Mouse (Mus musculus): ENCODE measurements at regions not wholly inside any gene's neighbourhood (a gene's known extent, or its start where the extent isn't known, plus 50 kb on each side); places are given as distances from the start of the nearest gene placed in this dataset.

DNA sequence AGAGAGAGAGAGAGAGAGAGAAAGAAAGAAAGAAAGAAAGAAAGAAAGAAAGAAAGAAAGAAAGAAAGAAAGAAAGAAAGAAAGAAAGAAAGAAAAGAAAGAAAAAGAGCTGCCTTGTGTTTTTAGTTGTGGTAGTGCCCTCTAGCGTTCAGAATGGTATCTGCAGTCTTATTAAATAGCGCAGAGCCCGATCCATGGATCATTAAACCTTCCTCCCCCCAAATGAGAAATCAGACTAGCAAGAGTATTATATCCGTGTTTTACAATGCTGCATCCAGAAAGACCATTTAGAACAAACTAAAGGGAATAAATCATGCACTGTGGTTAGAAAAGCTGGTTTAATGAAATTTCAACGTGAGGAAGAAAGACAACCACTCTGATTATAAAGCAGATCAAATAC, 51.1 kb upstream of the Atic start:
- Histone ChIP-seq H3K9ac (ENCODE audit: insufficient read depth, low read depth) (no peak overlapping the region), H3K27ac (ENCODE audit: insufficient read depth, low read depth) (no peak overlapping the region), H3K27me3 (replicated peaks) (no peaks in the 10 kb centered on the region), H3K79me2 (replicated peaks; ENCODE audit: control insufficient read depth, extremely low read depth, insufficient read depth, poor library complexity, severe bottlenecking) (no peaks in the 10 kb centered on the region), H3K4me1 (ENCODE audit: control insufficient read depth in 1 of 2, insufficient read depth in 2 of 2) (peaks cover 0 to 6% of the 10 kb centered on the region in 2 experiments; a peak in 2 of 4 replicates), H3K4me2 (ENCODE audit: insufficient read depth, low read depth, poor library complexity, severe bottlenecking) (peak overlapping the region; percentile 95), H3K9me3 (replicated peaks; ENCODE audit: low read length) (no peaks in the 10 kb centered on the region), H3K4me3 (replicated peaks in 1 of 3; ENCODE audit: low read depth in 2 of 3, low read length in 2 of 3, poor library complexity in 1 of 3) (peak overlapping the region in 1 of 3 experiments; percentile 31), H3K36me3 (replicated peaks in 1 of 2; ENCODE audit: control insufficient read depth in 1 of 2, insufficient read depth in 1 of 2, low read length in 1 of 2) (no peaks in the 10 kb centered on the region)
- in situ Hi-C loops (cut with MboI; ENCODE audit: low pct_ligation_motif_present, low pct_unique_long_range_greater_than_20kb, low sequenced_read_pairs), result loop anchor here (25.0 kb wide), 1 partner anchor 219 kb away; no protein-coding TSS in a partner anchor
- peak; percentile 52 for DNase-seq (ENCODE audit: extremely low read depth)
- peak; percentile 48 for TF ChIP-seq RAD21 (IDR thresholded peaks at IDR 0.05; ENCODE audit: low read depth, low read length)
- peak; percentile 49 to 65 for TF ChIP-seq CTCF (conservative IDR thresholded peaks at IDR 0.05 in 1 of 2, IDR thresholded peaks at IDR 0.05 in 1 of 2; ENCODE audit: low read depth in 2 of 2, low read length in 2 of 2)
- no peak for TF ChIP-seq ETS1 (conservative IDR thresholded peaks at IDR 0.05; ENCODE audit: low read depth, low read length)
- peak; percentile 38 for TF ChIP-seq SMC3 (IDR thresholded peaks at IDR 0.05; ENCODE audit: low read depth, low read length)
- dilution Hi-C loops (cut with MboI; ENCODE audit: extremely low pct_ligation_motif_present, extremely low pct_unique_long_range_greater_than_20kb, low sequenced_read_pairs), result no loop called here

DNA sequence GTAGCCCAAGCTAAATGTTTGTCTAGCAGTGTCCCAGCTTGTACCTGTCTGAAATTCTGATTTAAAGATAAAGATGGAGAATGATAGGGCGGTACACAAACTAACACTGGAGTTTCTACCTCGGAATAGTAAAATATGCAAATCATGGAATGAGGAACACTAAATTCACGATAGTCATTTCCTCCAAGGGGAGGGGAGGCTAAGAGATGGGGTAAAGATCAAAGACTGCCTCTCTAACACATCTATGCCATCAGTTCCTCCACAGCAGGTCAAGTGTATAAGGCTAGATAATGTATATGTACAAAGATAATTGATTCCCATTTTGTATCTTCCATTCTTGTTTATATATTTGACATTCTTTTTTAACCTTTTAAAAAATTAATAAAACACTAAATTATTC, 50.4 kb upstream of the Atic start:
- Histone ChIP-seq H3K4me3 (replicated peaks in 1 of 3; ENCODE audit: low read depth in 2 of 3, low read length in 2 of 3, poor library complexity in 1 of 3) (peak overlapping the region in 1 of 3 experiments; percentile 31), H3K79me2 (replicated peaks; ENCODE audit: control insufficient read depth, extremely low read depth, insufficient read depth, poor library complexity, severe bottlenecking) (no peaks in the 10 kb centered on the region), H3K4me1 (ENCODE audit: control insufficient read depth in 1 of 2, insufficient read depth in 2 of 2) (peaks cover 0 to 6% of the 10 kb centered on the region in 2 experiments; a peak in 2 of 4 replicates), H3K9ac (ENCODE audit: insufficient read depth, low read depth) (0 out of 2 replicates have a peak overlapping the region, but pooled peaks have one; percentile 19), H3K27me3 (replicated peaks) (no peaks in the 10 kb centered on the region), H3K36me3 (replicated peaks in 1 of 2; ENCODE audit: control insufficient read depth in 1 of 2, insufficient read depth in 1 of 2, low read length in 1 of 2) (no peaks in the 10 kb centered on the region), H3K27ac (ENCODE audit: insufficient read depth, low read depth) (no peak overlapping the region), H3K4me2 (ENCODE audit: insufficient read depth, low read depth, poor library complexity, severe bottlenecking) (peak overlapping the region; percentile 95), H3K9me3 (replicated peaks; ENCODE audit: low read length) (no peaks in the 10 kb centered on the region)
- TF ChIP-seq ZMIZ1 (IDR thresholded peaks at IDR 0.05; ENCODE audit: low read depth, low read length) (no peak), POLR2A (IDR thresholded peaks at IDR 0.05; ENCODE audit: low read depth, low read length) (no peak), MAFK (IDR thresholded peaks at IDR 0.05; ENCODE audit: insufficient replicate concordance, low read length) (no peak), BHLHE40 (IDR thresholded peaks at IDR 0.05; ENCODE audit: low read depth, low read length) (no peak), USF1 (IDR thresholded peaks at IDR 0.05; ENCODE audit: low read depth, low read length) (no peak), E2F4 (IDR thresholded peaks at IDR 0.05; ENCODE audit: insufficient replicate concordance, low read depth, low read length) (no peak), CTCF (conservative IDR thresholded peaks at IDR 0.05 in 1 of 2, IDR thresholded peaks at IDR 0.05 in 1 of 2; ENCODE audit: low read depth in 2 of 2, low read length in 2 of 2) (no peak), TBP (conservative IDR thresholded peaks at IDR 0.05; ENCODE audit: low read depth, low read length) (no peak), JUN (IDR thresholded peaks at IDR 0.05; ENCODE audit: insufficient read depth, low read depth, low read length) (no peak), RCOR1 (conservative IDR thresholded peaks at IDR 0.05; ENCODE audit: low read depth, low read length) (no peak), PAX5 (IDR thresholded peaks at IDR 0.05; ENCODE audit: low read length) (no peak), KAT2A (IDR thresholded peaks at IDR 0.05; ENCODE audit: insufficient replicate concordance, low read length) (no peak), IRF4 (IDR thresholded peaks at IDR 0.05; ENCODE audit: low read depth, low read length) (no peak), ZKSCAN1 (IDR thresholded peaks at IDR 0.05; ENCODE audit: borderline replicate concordance, low read depth, low read length) (no peak), EP300 (IDR thresholded peaks at IDR 0.05; ENCODE audit: low read length) (no peak), ZNF384 (IDR thresholded peaks at IDR 0.05; ENCODE audit: low read depth, low read length) (no peak), JUND (conservative IDR thresholded peaks at IDR 0.05; ENCODE audit: low read depth, low read length) (no peak)
- in situ Hi-C loops (cut with MboI; ENCODE audit: low pct_ligation_motif_present, low pct_unique_long_range_greater_than_20kb, low sequenced_read_pairs) (loop anchor here (25.0 kb wide), 1 partner anchor 219 kb away; no protein-coding TSS in a partner anchor), dilution Hi-C loops (cut with MboI; ENCODE audit: extremely low pct_ligation_motif_present, extremely low pct_unique_long_range_greater_than_20kb, low sequenced_read_pairs) (no loop called here)
- DNase-seq (ENCODE audit: extremely low read depth), result peak; percentile 47
